Mouse (Mus musculus): ENCODE results near the gene Il1a.

DNA sequence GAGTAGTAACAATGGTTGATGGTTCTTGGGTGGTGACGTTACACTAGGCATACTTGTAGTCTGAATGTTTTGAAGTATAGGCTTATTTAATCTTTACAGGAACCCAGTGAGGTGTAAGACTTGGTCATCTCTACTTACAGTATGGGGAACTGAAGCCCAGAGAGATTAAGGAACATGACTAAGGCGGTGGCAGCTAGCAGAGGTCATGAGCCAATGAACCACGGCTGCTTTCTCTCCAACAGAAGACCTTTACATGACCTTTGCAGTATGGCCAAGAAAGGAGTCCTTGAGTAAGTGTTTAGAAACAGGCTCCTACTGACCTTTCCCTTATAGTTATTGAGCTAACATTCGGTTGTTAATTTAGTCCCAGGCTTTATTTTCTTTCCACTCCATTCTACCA lies 3.8 kb downstream of the Il1a start:
- no peak for TF ChIP-seq CTCF (conservative IDR thresholded peaks at IDR 0.05; ENCODE audit: low read length)
- TF ChIP-seq POU5F1 (IDR thresholded peaks at IDR 0.05; ENCODE audit: borderline replicate concordance, low read length), result no peak
- no peak for TF ChIP-seq NANOG (IDR thresholded peaks at IDR 0.05; ENCODE audit: borderline replicate concordance, low read length)
